Mouse (Mus musculus) neural tube, embryonic 12.5 days (tissue): ENCODE measurements around the gene Tpk1. TPM values are rescaled to one million over a fixed set of nuclear protein-coding genes. Genes with fewer than 3 reads are reported as not detected.
A peak's percentile ranks its signal among the peaks of the same experiment; 100 is the strongest.

Experiments
- ATAC-seq: fragments of 200-750 bp; cut with Nextera tagmentation; 2 replicates; pipeline ENCODE4 v1.8.0; 2017; ENCODE audit warnings: low read depth, mild to moderate bottlenecking, moderate TSS enrichment, moderate library complexity; ENCODE audit not compliant: low FRiP score
- H3K27ac ChIP-seq: fragments of 300-500 bp; sonication (generic); 2 replicates; pipeline ENCODE4 v1.5.1; 2016
- H3K27me3 ChIP-seq: fragments of 300-500 bp; sonication (generic); replicated peaks from 2 replicates; pipeline ENCODE4 v1.6.1; 2016; ENCODE audit warnings: mild to moderate bottlenecking
- H3K36me3 ChIP-seq: fragments of 300-500 bp; sonication (generic); 2 replicates; pipeline ENCODE4 v1.6.1; 2016; ENCODE audit warnings: mild to moderate bottlenecking
- H3K4me1 ChIP-seq: fragments of 300-500 bp; sonication (generic); 2 replicates; pipeline ENCODE4 v1.6.1; 2016
- H3K4me2 ChIP-seq: fragments of 300-500 bp; sonication (generic); replicated peaks from 2 replicates; pipeline ENCODE4 v1.6.1; 2016; ENCODE audit warnings: mild to moderate bottlenecking
- H3K4me3 ChIP-seq: fragments of 300-500 bp; sonication (generic); 2 replicates; pipeline ENCODE4 v1.5.1; 2016
- H3K9ac ChIP-seq: fragments of 300-500 bp; sonication (generic); 2 replicates; pipeline ENCODE4 v1.6.1; 2016; ENCODE audit warnings: mild to moderate bottlenecking
- H3K9me3 ChIP-seq: fragments of 300-500 bp; sonication (generic); 2 replicates; pipeline ENCODE4 v1.6.1; 2016; ENCODE audit warnings: mild to moderate bottlenecking
- whole genome bisulfite sequencing: fragments of 180-500 bp; shearing (Covaris S2); methylation state at CpG from one replicate; pipeline ENCODE4 v1.1.7; 2016; 5-methylcytosine and 5-hydroxymethylcytosine counted together
- polyA plus RNA-seq: library from polyadenylated mRNA; unstranded; fragments of >200 nt; fragmentation: Nextera tagmentation; extraction: Ambion mirVana; gene quantifications from 2 replicates; pipeline ENCODE4 v1.2.1, GENCODE M21; 2016

Tpk1 gene
- polyA plus RNA-seq, 1 experiment from 2014 or later = 6.1 TPM

DNA sequence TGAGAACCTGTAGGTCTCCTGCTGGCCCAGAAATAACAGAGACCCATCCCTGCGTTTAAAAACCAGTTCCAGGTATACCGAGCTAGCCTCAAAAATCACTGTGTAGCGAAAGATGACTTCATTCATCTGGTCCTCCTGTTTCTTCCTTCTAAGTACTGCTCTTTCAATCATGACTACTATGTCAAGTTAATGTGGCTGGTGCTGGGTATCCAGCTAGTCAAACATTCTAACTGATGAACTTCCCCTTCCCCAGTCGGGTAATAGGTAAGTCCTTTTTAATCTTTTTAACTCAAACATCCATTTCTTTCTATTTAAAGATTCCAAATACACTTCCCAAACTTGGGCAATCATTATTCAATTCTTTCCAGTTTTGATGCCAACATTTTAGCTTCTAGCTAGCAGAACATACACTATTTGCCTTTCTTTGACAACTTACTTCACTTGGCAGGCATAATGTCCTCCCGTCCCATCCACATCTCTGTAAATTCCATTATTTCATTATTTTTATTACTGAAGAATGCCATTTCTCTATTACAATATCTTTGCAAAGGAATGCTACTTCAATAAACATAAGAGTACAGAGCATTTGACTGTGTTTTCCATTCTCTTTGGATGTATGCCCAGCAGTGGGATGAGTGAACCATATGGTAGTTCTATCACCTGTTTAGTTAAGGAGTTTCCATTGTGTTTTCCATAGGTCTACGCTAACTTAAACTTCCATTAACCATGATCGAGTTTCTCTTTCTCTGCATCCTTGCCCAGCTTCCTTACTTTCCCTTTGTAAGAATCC is 728 bp upstream of the Tpk1 start:
- WGBS = 87% methylated on average over 7 of the region's 7 CpGs
- ATAC-seq = peak; percentile 10; the same call in 1 of the 2 replicates
- Histone ChIP-seq H3K27ac (no peak overlapping the region), H3K4me1 (no peaks in the 10 kb centered on the region), H3K9me3 (no peaks in the 10 kb centered on the region), H3K9ac (no peak overlapping the region), H3K4me2 (peak overlapping the region; percentile 66), H3K36me3 (no peaks in the 10 kb centered on the region), H3K4me3 (peak overlapping the region; percentile 52; the same call in 1 of the 2 replicates), H3K27me3 (no peaks in the 10 kb centered on the region)

GRCm38 (mm10) chr6:43661822-43662221 is 4.3 kb downstream of the Tpk1 start:
- no peaks in the 10 kb centered on the region for H3K4me1 ChIP-seq
- ATAC-seq = no peak
- H3K27me3 ChIP-seq = no peaks in the 10 kb centered on the region
- no peak overlapping the region for H3K9ac ChIP-seq
- H3K4me2 ChIP-seq = no peak overlapping the region
- H3K36me3 ChIP-seq = no peaks in the 10 kb centered on the region
- WGBS = 89% methylated on average over 2 of the region's 2 CpGs
- no peak overlapping the region for H3K27ac ChIP-seq
- no peak overlapping the region for H3K4me3 ChIP-seq
- no peaks in the 10 kb centered on the region for H3K9me3 ChIP-seq

- Histone ChIP-seq H3K4me1 (no peaks in the 10 kb centered on the region), H3K4me3 (no peak overlapping the region), H3K27me3 (no peaks in the 10 kb centered on the region), H3K9ac (no peak overlapping the region), H3K4me2 (no peak overlapping the region), H3K27ac (no peak overlapping the region), H3K36me3 (no peaks in the 10 kb centered on the region), H3K9me3 (no peaks in the 10 kb centered on the region)
- ATAC-seq = no peak
- WGBS = 98% methylated on average over 4 of the region's 4 CpGs
Measured at GRCm38 (mm10) chr6:43658290-43658689, 7.8 kb downstream of the Tpk1 start.

DNA sequence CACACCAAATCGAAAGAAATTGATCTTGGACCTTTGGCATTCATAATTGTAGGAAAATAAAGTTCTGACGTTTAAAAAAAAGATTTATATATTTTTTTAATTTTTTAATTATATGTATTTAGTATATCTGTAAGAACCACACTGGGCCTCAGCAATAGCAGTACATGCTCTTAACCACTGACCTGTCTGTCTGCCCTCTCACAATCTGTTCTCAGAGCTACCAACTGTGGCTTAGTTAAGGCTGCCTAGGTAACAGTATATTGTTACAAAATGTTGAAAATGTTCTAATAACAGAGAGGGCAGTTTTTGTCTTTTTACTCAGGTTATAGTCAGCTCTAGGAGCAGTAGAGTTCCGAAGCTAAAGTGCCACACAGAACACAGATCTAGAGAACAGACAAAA is 8.2 kb downstream of the Tpk1 start:
- no peaks in the 10 kb centered on the region for H3K4me1 ChIP-seq
- H3K36me3 ChIP-seq = no peaks in the 10 kb centered on the region
- 86% methylated on average over 3 of the region's 3 CpGs for WGBS
- ATAC-seq = no peak
- no peaks in the 10 kb centered on the region for H3K27me3 ChIP-seq
- no peak overlapping the region for H3K4me3 ChIP-seq
- no peak overlapping the region for H3K9ac ChIP-seq
- H3K4me2 ChIP-seq = no peak overlapping the region
- H3K27ac ChIP-seq = no peak overlapping the region
- no peaks in the 10 kb centered on the region for H3K9me3 ChIP-seq

- no peak overlapping the region for H3K9ac ChIP-seq
- no peaks in the 10 kb centered on the region for H3K36me3 ChIP-seq
- H3K4me1 ChIP-seq = no peaks in the 10 kb centered on the region
- 82% methylated on average over 8 of the region's 8 CpGs for WGBS
- no peak overlapping the region for H3K4me2 ChIP-seq
- ATAC-seq = no peak
- no peak overlapping the region for H3K4me3 ChIP-seq
- no peak overlapping the region for H3K27ac ChIP-seq
- no peaks in the 10 kb centered on the region for H3K27me3 ChIP-seq
- H3K9me3 ChIP-seq = no peaks in the 10 kb centered on the region
Measured at GRCm38 (mm10) chr6:43654876-43655456, 11.1 kb downstream of the Tpk1 start.

GRCm38 (mm10) chr6:43649516-43649915 is 16.6 kb downstream of the Tpk1 start:
- Histone ChIP-seq H3K9ac (no peak overlapping the region), H3K27me3 (no peaks in the 10 kb centered on the region), H3K9me3 (no peaks in the 10 kb centered on the region), H3K27ac (no peak overlapping the region), H3K4me3 (no peak overlapping the region), H3K36me3 (no peaks in the 10 kb centered on the region), H3K4me2 (no peak overlapping the region), H3K4me1 (no peaks in the 10 kb centered on the region)
- ATAC-seq = no peak
- WGBS = 92% methylated on average over 2 of the region's 2 CpGs

DNA sequence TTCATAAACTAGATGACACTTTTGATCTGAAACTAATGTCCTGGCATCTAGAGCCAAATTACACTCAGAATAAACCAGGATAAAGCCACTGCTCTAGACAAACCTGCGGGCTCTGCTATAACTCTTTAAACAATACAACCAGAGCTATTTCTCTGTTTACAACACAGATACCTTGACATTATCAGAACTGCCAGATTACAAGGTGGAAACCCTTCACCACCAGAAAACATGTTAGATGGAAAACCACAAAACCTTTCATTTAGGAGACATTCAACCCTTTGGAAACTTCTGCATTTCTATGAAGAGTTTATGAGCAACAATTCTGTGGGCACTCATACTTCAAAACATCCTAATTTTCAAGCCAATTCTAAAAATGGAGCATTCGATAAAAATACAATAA is 20.4 kb downstream of the Tpk1 start:
- no peak overlapping the region for H3K4me2 ChIP-seq
- H3K27me3 ChIP-seq = no peaks in the 10 kb centered on the region
- no peak for ATAC-seq
- no peaks in the 10 kb centered on the region for H3K9me3 ChIP-seq
- no peaks in the 10 kb centered on the region for H3K36me3 ChIP-seq
- WGBS = 90% methylated on average over 2 of the region's 2 CpGs
- H3K9ac ChIP-seq = no peak overlapping the region
- no peak overlapping the region for H3K4me3 ChIP-seq
- no peaks in the 10 kb centered on the region for H3K4me1 ChIP-seq
- H3K27ac ChIP-seq = no peak overlapping the region

- 89% methylated on average over 1 of the region's 1 CpGs for WGBS
- no peak overlapping the region for H3K4me2 ChIP-seq
- H3K9me3 ChIP-seq = no peaks in the 10 kb centered on the region
- no peak overlapping the region for H3K9ac ChIP-seq
- H3K4me1 ChIP-seq = no peaks in the 10 kb centered on the region
- no peak overlapping the region for H3K27ac ChIP-seq
- no peak overlapping the region for H3K4me3 ChIP-seq
- no peaks in the 10 kb centered on the region for H3K36me3 ChIP-seq
- no peak for ATAC-seq
- no peaks in the 10 kb centered on the region for H3K27me3 ChIP-seq
Measured at GRCm38 (mm10) chr6:43645105-43645504, 21.0 kb downstream of the Tpk1 start.

- no peak for ATAC-seq
- H3K9ac ChIP-seq = no peak overlapping the region
- no peaks in the 10 kb centered on the region for H3K27me3 ChIP-seq
- no peaks in the 10 kb centered on the region for H3K36me3 ChIP-seq
- no peak overlapping the region for H3K4me2 ChIP-seq
- 88% methylated on average over 6 of the region's 6 CpGs for WGBS
- no peaks in the 10 kb centered on the region for H3K9me3 ChIP-seq
- H3K27ac ChIP-seq = no peak overlapping the region
- no peaks in the 10 kb centered on the region for H3K4me1 ChIP-seq
- no peak overlapping the region for H3K4me3 ChIP-seq
Measured at GRCm38 (mm10) chr6:43643718-43644117, 22.4 kb downstream of the Tpk1 start.

- H3K4me2 ChIP-seq = no peak overlapping the region
- no peaks in the 10 kb centered on the region for H3K27me3 ChIP-seq
- no peak overlapping the region for H3K4me3 ChIP-seq
- no peak for ATAC-seq
- no peak overlapping the region for H3K27ac ChIP-seq
- H3K36me3 ChIP-seq = no peaks in the 10 kb centered on the region
- WGBS = 71% methylated on average over 5 of the region's 5 CpGs
- no peaks in the 10 kb centered on the region for H3K9me3 ChIP-seq
- no peak overlapping the region for H3K9ac ChIP-seq
- no peaks in the 10 kb centered on the region for H3K4me1 ChIP-seq
Measured at GRCm38 (mm10) chr6:43642375-43642774, 23.7 kb downstream of the Tpk1 start.

- no peaks in the 10 kb centered on the region for H3K4me1 ChIP-seq
- no peak for ATAC-seq
- H3K9ac ChIP-seq = no peak overlapping the region
Measured at GRCm38 (mm10) chr6:43640621-43641020, 25.5 kb downstream of the Tpk1 start.

GRCm38 (mm10) chr6:43638865-43639264 is 27.2 kb downstream of the Tpk1 start:
- WGBS = 80% methylated on average over 1 of the region's 1 CpGs

More at GRCm38 (mm10) chr6:43640621-43641020, 25.5 kb downstream of the Tpk1 start:
- H3K4me3 ChIP-seq = no peak overlapping the region
- H3K9me3 ChIP-seq = no peaks in the 10 kb centered on the region
- no peaks in the 10 kb centered on the region for H3K27me3 ChIP-seq
- no peak overlapping the region for H3K27ac ChIP-seq
- H3K36me3 ChIP-seq = no peaks in the 10 kb centered on the region
- no peak overlapping the region for H3K4me2 ChIP-seq

DNA sequence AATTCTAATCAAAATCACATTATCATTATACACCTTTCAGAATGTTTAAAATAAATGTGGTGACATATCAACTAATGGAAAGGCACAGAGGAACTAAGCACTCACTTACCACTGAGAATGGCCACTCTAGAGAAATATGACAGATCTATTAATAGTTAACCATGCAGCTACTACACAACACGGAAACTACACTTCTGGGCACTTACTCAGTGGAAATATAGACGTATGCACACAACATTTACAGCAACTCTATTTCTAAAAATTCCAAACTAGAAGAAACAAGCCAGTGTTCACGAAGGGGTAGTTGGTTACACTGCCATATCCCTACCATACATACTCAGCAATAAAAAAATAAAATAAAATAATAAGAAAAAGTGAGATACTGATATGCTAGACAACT is 28.0 kb downstream of the Tpk1 start:
- H3K4me2 ChIP-seq = no peak overlapping the region
- H3K27ac ChIP-seq = no peak overlapping the region
- H3K36me3 ChIP-seq = no peaks in the 10 kb centered on the region
- no peaks in the 10 kb centered on the region for H3K9me3 ChIP-seq
- H3K4me1 ChIP-seq = no peaks in the 10 kb centered on the region
- H3K27me3 ChIP-seq = no peaks in the 10 kb centered on the region
- H3K9ac ChIP-seq = no peak overlapping the region
- 87% methylated on average over 3 of the region's 3 CpGs for WGBS
- H3K4me3 ChIP-seq = no peak overlapping the region
- ATAC-seq = no peak

More at GRCm38 (mm10) chr6:43638865-43639264, 27.2 kb downstream of the Tpk1 start:
- Histone ChIP-seq H3K4me1 (no peaks in the 10 kb centered on the region), H3K4me2 (no peak overlapping the region), H3K4me3 (no peak overlapping the region), H3K36me3 (no peaks in the 10 kb centered on the region), H3K27ac (no peak overlapping the region), H3K9me3 (no peaks in the 10 kb centered on the region), H3K27me3 (no peaks in the 10 kb centered on the region), H3K9ac (no peak overlapping the region)
- no peak for ATAC-seq
